Mouse (Mus musculus) limb, embryonic 12.5 days (tissue): ENCODE measurements around the gene Bcl2l15. TPM values are rescaled to one million over a fixed set of nuclear protein-coding genes. Genes with fewer than 3 reads are reported as not detected.

ENCODE experiments used
- ATAC-seq: fragments of 200-750 bp; cut with Nextera tagmentation; 2 replicates; pipeline ENCODE4 v1.8.0; 2017; ENCODE audit warnings: low read depth, moderate TSS enrichment; ENCODE audit not compliant: insufficient number of reproducible peaks, insufficient read depth, low FRiP score, low TSS enrichment
- H3K27ac ChIP-seq: fragments of 300-500 bp; sonication (generic); 2 replicates; pipeline ENCODE4 v1.5.1; 2016; ENCODE audit warnings: mild to moderate bottlenecking, moderate library complexity
- H3K27me3 ChIP-seq: fragments of 300-500 bp; sonication (generic); 2 replicates; pipeline ENCODE4 v1.6.1; 2016; ENCODE audit warnings: mild to moderate bottlenecking, moderate library complexity
- H3K36me3 ChIP-seq: fragments of 300-500 bp; sonication (generic); 2 replicates; pipeline ENCODE4 v1.6.1; 2016; ENCODE audit warnings: mild to moderate bottlenecking, moderate library complexity
- H3K4me1 ChIP-seq: fragments of 300-500 bp; sonication (generic); replicated peaks from 2 replicates; pipeline ENCODE4 v1.6.1; 2016
- H3K4me2 ChIP-seq: fragments of 300-500 bp; sonication (generic); 2 replicates; pipeline ENCODE4 v1.6.1; 2016; ENCODE audit warnings: mild to moderate bottlenecking, moderate library complexity
- H3K4me3 ChIP-seq: fragments of 300-500 bp; sonication (generic); replicated peaks from 2 replicates; pipeline ENCODE4 v1.5.1; 2016; ENCODE audit warnings: mild to moderate bottlenecking
- H3K9ac ChIP-seq: fragments of 300-500 bp; sonication (generic); replicated peaks from 2 replicates; pipeline ENCODE4 v1.6.1; 2016; ENCODE audit warnings: mild to moderate bottlenecking, moderate library complexity
- H3K9me3 ChIP-seq: fragments of 300-500 bp; sonication (generic); 2 replicates; pipeline ENCODE4 v1.6.1; 2016; ENCODE audit warnings: mild to moderate bottlenecking, moderate library complexity
- WGBS: fragments of 180-500 bp; shearing (Covaris S2); methylation state at CpG from one replicate; pipeline ENCODE4 v1.1.7; 2016; 5-methylcytosine and 5-hydroxymethylcytosine counted together
- polyA plus RNA-seq: library from polyadenylated mRNA; unstranded; fragments of >200 nt; fragmentation: Nextera tagmentation; extraction: Ambion mirVana; gene quantifications from 2 replicates; pipeline ENCODE4 v1.2.1, GENCODE M21; 2016

The Bcl2l15 gene
- polyA plus RNA-seq, 1 experiment from 2014 or later = not detected

- H3K9ac ChIP-seq = no peak overlapping the region
- H3K27me3 ChIP-seq = no peaks in the 10 kb centered on the region
- no peaks in the 10 kb centered on the region for H3K9me3 ChIP-seq
- no peak for ATAC-seq
- H3K36me3 ChIP-seq = no peaks in the 10 kb centered on the region
- H3K27ac ChIP-seq = no peak overlapping the region
- no peaks in the 10 kb centered on the region for H3K4me1 ChIP-seq
- WGBS = 86% methylated on average over 7 of the region's 7 CpGs
- no peak overlapping the region for H3K4me3 ChIP-seq
- no peak overlapping the region for H3K4me2 ChIP-seq
These were observed 24.8 kb downstream of the Bcl2l15 start for GRCm38 (mm10) chr3:103857036-103857805.

DNA sequence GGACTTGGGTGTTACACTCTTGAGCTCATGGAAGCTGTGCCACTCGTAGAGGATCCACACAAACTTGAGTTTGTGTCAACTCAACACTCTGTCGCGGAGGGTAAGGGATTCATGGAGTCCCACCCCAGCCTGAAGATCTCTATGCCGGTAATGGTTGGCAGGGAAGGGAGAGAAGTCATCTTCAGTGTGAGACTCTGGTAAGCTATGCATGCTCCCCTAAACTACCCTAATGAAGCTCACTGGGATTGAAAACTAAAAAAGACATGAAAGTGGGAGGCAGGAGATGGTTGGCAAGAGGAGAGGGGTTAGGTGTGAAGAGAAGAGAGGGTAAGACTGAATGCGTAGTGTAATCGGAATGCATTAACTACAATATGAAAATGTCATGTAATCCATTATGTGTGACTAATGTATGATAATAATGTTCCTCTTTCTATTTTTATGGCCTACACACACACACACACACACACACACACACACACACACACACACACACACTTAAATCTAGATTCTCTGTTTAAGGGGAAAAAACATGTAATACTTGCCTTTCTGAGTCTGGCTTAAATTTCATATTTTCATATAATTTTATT is 25.7 kb downstream of the Bcl2l15 start:
- no peaks in the 10 kb centered on the region for H3K9me3 ChIP-seq
- 91% methylated on average over 6 of the region's 6 CpGs for WGBS
- no peak overlapping the region for H3K4me3 ChIP-seq
- H3K9ac ChIP-seq = no peak overlapping the region
- H3K36me3 ChIP-seq = no peaks in the 10 kb centered on the region
- H3K27ac ChIP-seq = no peak overlapping the region
- H3K4me1 ChIP-seq = no peaks in the 10 kb centered on the region
- ATAC-seq = no peak
- no peak overlapping the region for H3K4me2 ChIP-seq
- no peaks in the 10 kb centered on the region for H3K27me3 ChIP-seq

- H3K9me3 ChIP-seq = no peaks in the 10 kb centered on the region
- WGBS = 79% methylated on average over 12 of the region's 12 CpGs
- H3K27ac ChIP-seq = no peak within 1 kb of the TSS
These were observed 26.7 kb downstream of the Bcl2l15 start, which contains the start of gene Ptpn22 for GRCm38 (mm10) chr3:103858881-103859801. Ptpn22 (plus strand) TSS chr3:103859795.

DNA sequence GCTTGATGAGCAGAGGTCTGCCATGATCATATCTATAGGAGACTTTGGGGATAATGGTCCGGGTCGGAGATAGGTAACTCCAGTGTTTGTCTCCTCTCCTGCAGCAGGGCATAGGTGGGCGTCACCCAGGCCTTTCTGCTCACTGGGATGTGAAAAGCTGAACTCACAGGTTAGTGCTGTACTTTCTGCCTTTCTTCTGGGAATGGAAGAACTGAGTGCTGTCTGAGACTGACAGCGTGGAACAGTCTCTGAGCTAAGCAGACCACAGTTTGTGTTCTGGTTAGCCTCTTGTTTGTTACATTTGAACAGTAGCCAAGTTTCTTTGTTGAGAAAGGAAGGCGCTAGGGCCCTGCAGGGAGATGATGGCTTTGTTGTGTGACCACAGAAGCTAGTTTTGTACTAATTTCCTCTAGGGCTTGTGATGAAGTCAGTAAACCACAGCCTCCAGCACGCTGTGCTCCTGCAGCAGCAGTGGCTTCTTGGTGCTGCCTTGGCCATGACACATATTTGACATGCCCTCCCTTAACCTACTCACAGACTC is 27.5 kb downstream of the Bcl2l15 start:
- Histone ChIP-seq H3K9me3 (no peaks in the 10 kb centered on the region), H3K4me3 (no peak overlapping the region), H3K27ac (no peak overlapping the region), H3K4me1 (no peaks in the 10 kb centered on the region), H3K36me3 (no peaks in the 10 kb centered on the region), H3K27me3 (no peaks in the 10 kb centered on the region), H3K4me2 (no peak overlapping the region), H3K9ac (no peak overlapping the region)
- 75% methylated on average over 6 of the region's 6 CpGs for WGBS
- no peak for ATAC-seq

More at GRCm38 (mm10) chr3:103858881-103859801, 26.7 kb downstream of the Bcl2l15 start, which contains the start of gene Ptpn22:
- Histone ChIP-seq H3K4me1 (no peaks in the 10 kb centered on the region), H3K36me3 (no peaks in the 10 kb centered on the region), H3K27me3 (no peaks in the 10 kb centered on the region), H3K4me3 (no peak within 1 kb of the TSS), H3K4me2 (no peak within 1 kb of the TSS), H3K9ac (no peak within 1 kb of the TSS)
- ATAC-seq = no peak

DNA sequence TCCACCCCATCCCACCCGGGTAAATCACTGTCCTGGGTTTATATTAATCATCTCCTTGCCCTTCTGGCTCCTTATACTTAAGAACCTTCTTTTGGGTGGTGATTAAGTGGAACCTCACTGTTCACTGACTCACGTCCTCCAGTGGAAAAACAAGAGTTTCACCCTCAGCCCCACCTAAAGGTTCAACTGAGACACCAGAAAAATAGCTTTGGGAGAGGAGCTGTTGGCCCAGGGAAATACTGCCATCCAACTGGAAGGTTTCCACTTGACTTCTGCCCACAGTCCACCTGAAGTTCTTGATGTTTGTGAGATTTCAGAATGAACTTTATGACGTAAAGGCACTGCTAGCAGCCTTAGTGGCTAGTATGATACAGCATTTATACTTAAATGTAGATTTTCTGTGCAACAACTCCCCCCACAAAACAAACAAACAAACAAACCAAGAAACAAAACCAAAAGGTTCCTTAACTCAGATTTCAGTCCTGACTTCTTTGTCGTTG is 30.4 kb downstream of the Bcl2l15 start:
- Histone ChIP-seq H3K9me3 (no peaks in the 10 kb centered on the region), H3K4me2 (no peak overlapping the region), H3K27me3 (no peaks in the 10 kb centered on the region), H3K9ac (no peak overlapping the region), H3K4me1 (no peaks in the 10 kb centered on the region), H3K4me3 (no peak overlapping the region), H3K27ac (no peak overlapping the region), H3K36me3 (no peaks in the 10 kb centered on the region)
- no peak for ATAC-seq
- WGBS = 63% methylated on average over 4 of the region's 4 CpGs

DNA sequence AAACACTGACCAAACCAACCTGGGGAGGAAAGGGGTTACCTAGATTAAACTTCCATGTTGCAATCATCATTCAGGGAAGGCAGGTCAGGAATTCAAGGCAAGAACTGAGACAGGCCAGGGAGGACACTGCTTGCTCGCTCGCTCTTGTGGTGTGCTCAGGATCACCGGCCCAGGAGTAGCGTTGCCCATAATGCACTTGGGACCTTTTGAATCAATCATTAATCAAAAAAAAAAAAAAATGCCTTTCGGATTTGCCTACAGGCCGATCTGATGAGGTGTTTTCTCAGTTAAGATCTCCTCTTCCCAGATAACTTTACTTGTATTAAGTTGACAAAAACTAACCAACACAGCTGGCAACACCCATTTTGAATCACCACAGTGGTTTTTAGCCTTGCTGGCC is 31.8 kb downstream of the Bcl2l15 start:
- Histone ChIP-seq H3K27me3 (no peaks in the 10 kb centered on the region), H3K4me1 (no peaks in the 10 kb centered on the region), H3K4me3 (no peak overlapping the region), H3K27ac (no peak overlapping the region), H3K9me3 (no peaks in the 10 kb centered on the region), H3K9ac (no peak overlapping the region), H3K36me3 (no peaks in the 10 kb centered on the region), H3K4me2 (no peak overlapping the region)
- no peak for ATAC-seq
- WGBS = 93% methylated on average over 6 of the region's 6 CpGs

- Histone ChIP-seq H3K27ac (no peak overlapping the region), H3K27me3 (no peaks in the 10 kb centered on the region), H3K4me3 (no peak overlapping the region), H3K4me1 (no peaks in the 10 kb centered on the region), H3K4me2 (no peak overlapping the region), H3K36me3 (no peaks in the 10 kb centered on the region), H3K9me3 (no peaks in the 10 kb centered on the region), H3K9ac (no peak overlapping the region)
- ATAC-seq = no peak
- 87% methylated on average over 5 of the region's 5 CpGs for WGBS
These were observed 35.1 kb downstream of the Bcl2l15 start for GRCm38 (mm10) chr3:103867424-103867971.

DNA sequence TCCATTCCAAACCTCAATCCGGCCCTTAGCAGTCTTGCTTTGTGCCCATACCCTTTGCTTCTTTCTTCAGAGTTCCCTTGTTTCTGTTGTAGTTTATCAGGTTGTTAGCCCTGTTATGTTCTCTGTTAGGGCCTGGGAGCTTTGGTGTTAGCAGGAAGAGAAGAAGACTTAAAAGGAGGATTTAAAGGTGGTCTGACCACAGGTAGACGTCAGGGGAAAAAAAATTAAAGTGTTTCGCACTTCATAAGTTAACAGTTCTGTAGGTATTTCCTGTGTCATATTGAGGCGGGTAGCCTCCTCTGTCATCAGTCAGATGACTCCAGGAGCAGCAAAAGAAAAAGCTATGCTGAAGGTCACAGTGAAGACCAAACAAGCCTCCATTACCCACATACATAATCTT is 35.6 kb downstream of the Bcl2l15 start:
- Histone ChIP-seq H3K27ac (no peak overlapping the region), H3K27me3 (no peaks in the 10 kb centered on the region), H3K9ac (no peak overlapping the region), H3K4me3 (no peak overlapping the region), H3K4me2 (no peak overlapping the region), H3K9me3 (no peaks in the 10 kb centered on the region), H3K36me3 (no peaks in the 10 kb centered on the region), H3K4me1 (no peaks in the 10 kb centered on the region)
- no peak for ATAC-seq
- 76% methylated on average over 4 of the region's 4 CpGs for WGBS

DNA sequence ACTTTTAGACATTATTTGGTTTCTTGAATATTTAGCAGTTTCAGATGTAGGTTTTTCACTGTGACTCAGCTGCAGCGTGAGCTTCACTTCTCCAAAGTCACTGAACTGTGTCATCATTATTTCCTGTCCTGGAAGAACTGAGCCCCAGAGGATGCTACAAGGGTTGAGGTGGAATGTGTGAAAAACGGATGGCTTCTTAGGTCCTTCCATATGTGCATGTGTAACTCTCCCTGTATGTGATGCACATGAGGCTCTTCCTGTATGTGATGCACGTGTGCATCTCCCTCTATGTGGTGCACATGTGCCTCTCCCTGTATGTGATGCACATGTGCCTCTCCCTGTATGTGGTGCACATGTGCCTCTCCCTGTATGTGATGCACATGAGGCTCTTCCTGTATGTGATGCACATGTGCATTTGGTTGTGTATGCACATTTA is 40.3 kb downstream of the Bcl2l15 start:
- H3K9me3 ChIP-seq = no peaks in the 10 kb centered on the region
- no peak overlapping the region for H3K27ac ChIP-seq
- ATAC-seq = no peak
- no peak overlapping the region for H3K9ac ChIP-seq
- WGBS = 66% methylated on average over 3 of the region's 3 CpGs
- H3K4me1 ChIP-seq = no peaks in the 10 kb centered on the region
- H3K27me3 ChIP-seq = no peaks in the 10 kb centered on the region
- no peaks in the 10 kb centered on the region for H3K36me3 ChIP-seq
- no peak overlapping the region for H3K4me3 ChIP-seq
- H3K4me2 ChIP-seq = no peak overlapping the region

- ATAC-seq = no peak
- no peaks in the 10 kb centered on the region for H3K27me3 ChIP-seq
- 78% methylated on average over 7 of the region's 7 CpGs for WGBS
These were observed 41.9 kb downstream of the Bcl2l15 start for GRCm38 (mm10) chr3:103874329-103874728.

More at GRCm38 (mm10) chr3:103874329-103874728, 41.9 kb downstream of the Bcl2l15 start:
- H3K27ac ChIP-seq = no peak overlapping the region
- no peak overlapping the region for H3K4me2 ChIP-seq
- no peaks in the 10 kb centered on the region for H3K4me1 ChIP-seq
- H3K36me3 ChIP-seq = no peaks in the 10 kb centered on the region
- no peaks in the 10 kb centered on the region for H3K9me3 ChIP-seq
- no peak overlapping the region for H3K9ac ChIP-seq
- no peak overlapping the region for H3K4me3 ChIP-seq
